Mouse (Mus musculus) adrenal gland, adult 2 months (tissue): ENCODE data around the gene Prokr2. TPM values are rescaled to one million over a fixed set of nuclear protein-coding genes. Genes with fewer than 3 reads are reported as not detected.

ENCODE experiments used
- DNase-seq: peaks from one replicate; pipeline ENCODE4 v3.0.0; 2021
- long read RNA-seq: library from polyadenylated mRNA; stranded (forward); transcript quantifications from one replicate; pipeline ENCODE4 v2.0.0, GENCODE M21; 2021
- polyA plus RNA-seq: library from polyadenylated mRNA; depleted of rRNA; stranded (reverse); fragments of >200 nt; gene quantifications from 2 replicates; pipeline ENCODE4 v1.2.3, GENCODE M21; 2012; rRNA removed
- total RNA-seq, 2 experiments: library from RNA; stranded (reverse); gene quantifications; 2 replicates each; pipeline ENCODE4 v1.2.3; 2021

Prokr2 gene
- under 1 TPM in 1 of 2 experiments, not detected in 1; 0.09 TPM for total RNA-seq
- not detected in 2 replicates for polyA plus RNA-seq
- long read RNA-seq, result 0 reads

DNA sequence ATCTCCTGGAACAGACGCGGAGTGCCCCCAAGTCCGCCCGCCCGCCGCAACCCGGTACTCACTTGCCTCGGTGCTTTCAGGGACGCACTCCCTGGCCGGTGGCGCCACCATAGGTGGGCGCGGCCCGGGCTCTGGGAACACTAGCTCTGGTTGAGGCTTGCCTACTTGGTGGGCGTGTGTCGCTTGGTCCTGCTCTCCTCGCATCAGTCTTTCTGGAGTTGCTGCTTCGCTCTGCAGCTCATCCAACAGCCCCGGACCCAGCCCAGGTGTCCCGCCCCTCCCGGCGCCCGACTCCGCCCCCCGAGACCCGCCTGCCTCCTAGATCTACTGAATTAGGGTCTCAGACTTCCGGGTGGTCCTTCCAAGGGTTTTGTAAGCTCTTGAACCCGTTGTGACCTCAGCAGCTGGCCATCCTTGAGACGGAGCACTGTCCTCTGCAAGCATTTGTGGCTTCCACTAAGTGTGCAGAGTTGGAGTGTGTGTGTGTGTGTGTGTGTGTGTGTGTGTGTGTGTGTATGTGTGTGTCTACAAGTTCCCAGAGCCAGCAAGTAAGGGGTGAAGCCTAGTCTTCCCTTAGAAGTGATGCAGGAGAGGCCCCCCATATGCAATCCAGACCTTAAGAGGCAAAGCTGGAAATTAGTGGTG, at the start of gene Prokr2:
Gene Prokr2 (minus strand): TSS at position 254 of the 645 bp plus-strand sequence.
- peak; percentile 3 for DNase-seq

DNA sequence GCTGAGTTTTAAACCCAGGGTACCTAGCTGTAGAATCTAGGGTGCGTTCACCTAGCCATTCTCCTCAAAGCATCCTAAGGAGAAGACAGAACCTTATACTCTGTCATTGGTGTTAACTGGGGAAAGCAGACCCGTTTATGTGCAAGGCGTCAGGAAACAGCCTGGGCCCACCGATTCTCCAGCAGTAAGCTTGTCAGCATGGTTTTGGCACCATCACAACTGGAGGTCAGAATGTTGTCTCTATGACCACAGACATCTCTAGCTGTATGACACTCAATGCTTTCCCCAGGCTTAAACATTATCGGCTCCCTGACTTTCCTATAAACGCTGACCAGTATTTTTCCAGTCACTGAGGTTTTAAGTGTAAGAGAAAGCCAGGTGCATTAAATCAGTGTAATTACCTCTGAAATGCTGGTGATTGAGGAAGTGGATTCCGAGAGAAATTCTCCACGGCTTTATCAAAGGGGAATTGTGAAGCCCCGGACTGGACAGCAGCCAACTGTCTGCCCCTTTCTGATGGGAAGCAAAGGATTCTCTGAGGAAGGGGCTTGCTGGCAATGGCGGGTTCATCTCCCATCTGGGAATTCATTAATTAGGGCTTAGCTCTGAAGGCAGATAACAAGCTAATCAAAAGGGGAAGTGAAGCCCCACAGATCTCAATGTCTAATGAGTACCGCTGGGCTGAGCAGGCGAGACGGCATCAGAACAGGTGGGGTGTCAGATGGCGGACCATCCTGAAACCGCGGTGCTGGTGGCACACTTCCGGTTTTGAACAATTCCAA, 42.1 kb upstream of the Prokr2 start:
- no peak for DNase-seq

DNA sequence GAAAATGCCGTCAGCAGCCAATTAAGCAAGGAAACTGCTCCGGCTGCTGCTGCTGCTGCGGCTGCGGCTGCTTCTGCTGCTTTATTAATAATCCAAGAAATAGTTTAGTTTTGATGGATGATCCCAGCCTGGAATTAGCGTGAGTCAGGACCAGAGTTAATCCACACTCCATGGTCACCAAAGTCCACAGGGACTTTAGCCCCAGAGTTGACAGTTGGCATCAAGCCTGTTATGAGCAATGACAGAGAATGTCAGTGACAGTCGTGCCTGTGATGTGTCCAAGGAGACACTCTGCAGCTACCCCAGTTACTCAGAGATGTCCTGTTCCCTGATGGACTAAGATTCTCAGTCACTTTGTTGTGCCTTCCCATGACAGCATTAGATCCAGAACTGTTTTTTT, 40.3 kb upstream of the Prokr2 start:
- DNase-seq, result peak; percentile 72

DNA sequence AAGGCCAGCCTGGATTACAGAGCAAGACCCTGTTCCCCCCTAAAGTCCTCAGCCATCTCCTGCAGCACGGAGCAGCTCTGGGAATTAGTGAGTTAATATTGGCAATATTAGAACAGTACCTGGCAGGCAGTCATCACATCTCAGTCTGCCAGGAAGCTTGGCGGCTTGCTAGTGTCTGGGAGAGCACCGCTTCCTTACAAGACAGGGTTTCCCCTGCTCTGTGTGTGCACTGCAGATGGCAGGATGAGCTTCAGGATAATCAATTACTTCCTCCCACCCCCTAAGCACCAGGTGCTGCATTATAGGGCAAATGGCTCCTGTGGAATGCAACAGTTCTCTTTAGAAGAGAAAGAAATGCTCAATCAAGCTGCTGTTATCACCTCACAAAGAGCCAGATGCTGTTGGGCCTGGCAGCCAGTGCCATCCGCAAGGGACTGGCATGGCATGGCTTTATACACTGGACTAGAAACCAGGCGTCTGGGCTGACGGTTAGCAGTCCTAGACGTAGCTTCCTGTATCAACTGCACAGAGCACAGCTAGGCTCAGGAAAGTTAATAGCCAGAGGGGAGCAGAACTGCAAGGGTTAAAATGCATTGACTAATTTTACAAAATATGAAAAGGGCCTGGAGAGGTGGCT, 38.3 kb upstream of the Prokr2 start:
- DNase-seq, result no peak

DNA sequence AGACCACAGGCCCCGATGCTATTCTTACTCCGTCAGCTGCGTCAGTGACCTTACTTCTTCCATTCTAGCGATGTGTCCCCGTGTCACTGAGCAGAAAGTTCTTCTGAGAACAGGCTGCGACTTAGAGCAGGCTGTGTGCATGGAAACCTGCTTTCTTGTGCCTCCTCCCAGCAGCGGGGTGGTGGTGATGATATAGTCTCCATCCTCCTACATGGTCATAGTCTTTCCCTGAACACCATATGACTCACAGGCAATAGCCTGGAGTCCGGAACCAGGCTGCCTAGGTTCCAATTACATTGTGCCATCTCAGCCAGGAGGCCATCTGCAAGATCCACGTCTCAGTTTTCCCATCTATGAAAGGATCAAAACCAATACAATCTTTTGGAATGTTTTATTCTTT, 37.6 kb upstream of the Prokr2 start:
- DNase-seq, result no peak

DNA sequence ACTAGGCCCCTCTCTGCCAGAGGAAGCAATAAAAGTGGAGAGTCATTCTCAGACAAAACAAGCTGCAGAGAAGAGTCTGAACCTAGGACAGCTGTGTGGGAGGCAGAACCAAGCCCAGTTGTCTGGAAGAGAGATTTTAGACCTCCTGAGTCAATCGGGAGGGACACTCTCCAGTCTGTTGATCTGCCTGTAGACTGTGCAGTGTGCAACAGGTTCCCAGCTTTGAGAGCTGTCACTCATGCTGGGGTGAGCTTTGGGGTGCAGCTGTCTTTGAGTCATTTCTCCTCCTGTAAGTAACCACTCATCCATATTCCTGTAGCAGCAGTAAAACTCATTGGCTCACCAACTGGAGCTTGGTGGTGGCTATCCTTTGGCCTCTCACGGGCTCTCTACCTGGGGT, 33.2 kb upstream of the Prokr2 start:
- DNase-seq, result no peak

DNA sequence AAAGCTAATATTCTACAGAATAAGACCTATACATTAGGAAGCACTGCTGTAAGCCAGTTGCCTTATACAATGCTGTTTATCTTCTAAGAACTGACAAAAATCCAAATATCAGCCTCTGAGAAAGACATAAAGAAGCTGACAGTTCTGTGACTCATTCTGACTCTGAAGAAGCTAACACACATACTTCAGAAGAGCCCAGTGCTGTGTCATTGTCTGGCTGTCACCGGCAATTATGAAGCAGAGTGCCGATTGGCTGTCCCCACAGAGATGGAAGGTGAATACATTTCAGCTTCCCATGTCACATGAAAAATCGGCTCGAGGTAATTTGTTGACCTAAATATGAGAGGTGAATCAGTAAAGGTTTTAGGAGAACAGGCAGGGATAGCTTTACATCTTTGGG, 24.9 kb upstream of the Prokr2 start:
- DNase-seq, result peak; percentile 11

DNA sequence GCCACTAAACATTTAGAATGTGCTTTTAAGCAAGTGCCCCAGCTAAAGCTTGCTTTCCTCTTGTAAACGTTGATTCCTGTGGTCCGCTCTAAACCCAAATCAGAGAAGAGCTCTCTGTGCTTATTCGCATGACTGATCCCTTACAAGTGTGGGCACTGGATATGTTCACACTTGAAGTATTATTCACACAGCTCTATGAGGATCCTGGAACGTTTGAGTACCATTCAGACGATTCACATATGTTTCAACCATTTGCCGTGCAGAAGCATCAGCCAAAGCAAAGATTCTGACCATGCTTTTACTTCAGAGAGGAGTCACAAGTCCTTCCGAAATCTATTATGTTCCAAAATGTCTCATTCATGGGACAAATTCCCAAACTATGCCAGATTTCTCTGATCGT, 12.9 kb upstream of the Prokr2 start:
- no peak for DNase-seq

DNA sequence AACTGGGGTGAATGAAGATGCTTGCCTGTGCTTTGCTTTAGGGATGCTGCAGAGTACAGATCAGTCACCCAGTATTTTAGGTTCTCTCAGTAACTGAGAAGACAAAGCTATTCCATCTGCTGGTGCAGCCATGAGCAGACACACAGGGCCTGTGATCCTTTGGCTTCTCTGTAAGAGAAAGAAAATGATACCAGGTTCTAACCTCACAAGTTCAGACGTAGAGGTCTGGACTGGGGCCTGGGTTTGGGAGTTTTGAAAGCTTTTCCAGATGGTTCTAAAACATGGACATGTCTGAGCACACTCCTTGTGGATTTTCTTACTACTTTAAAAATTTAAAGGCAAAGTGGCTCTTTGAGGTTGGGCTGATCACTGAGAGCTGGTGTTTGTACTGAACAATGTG, 10.5 kb upstream of the Prokr2 start:
- no peak for DNase-seq

DNA sequence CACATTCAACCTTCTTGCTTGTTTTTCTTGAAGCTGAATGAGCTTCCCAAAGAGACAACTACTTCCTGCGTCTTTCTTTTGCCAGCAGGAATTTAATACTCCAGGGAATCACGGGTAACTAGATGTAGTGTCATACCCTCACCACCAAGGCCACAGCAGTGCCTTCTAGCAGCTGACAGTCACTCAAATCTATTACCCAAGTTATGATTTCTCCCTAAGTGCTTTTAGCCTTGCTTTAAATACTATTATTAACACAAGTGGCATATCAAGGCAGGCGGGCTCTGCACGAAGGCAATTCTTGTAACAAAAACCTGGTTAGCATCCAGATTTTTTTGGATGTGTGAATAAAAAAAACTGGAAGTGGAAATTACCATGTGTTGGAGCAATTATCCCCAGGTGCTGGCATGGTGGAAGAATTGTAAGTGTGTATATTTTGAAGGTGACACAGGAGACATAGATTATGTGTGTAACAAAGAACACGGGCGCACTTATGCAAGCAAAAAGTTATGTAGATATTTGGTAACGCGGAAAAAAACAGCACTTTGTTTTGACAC, 5.4 kb upstream of the Prokr2 start:
- DNase-seq, result no peak

DNA sequence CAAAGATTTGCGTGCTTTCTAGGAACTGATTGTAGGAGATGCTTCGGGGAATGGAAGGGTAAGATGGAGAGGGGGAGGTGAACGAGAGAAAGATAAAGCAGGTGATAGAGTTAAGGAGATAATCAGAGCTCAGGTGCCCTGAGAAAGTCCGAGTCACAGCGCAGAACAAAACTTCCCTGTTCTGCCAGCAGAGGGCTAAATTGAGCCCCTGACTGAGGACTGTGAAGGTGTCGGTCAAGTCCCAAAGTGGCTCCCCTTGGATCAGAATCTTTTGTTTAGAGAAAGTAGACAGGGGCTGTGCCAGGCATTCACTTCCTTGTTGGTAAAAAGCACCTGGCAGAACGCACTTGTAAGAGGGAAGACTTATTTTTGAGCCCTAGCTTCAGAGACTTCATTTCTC, 4.3 kb upstream of the Prokr2 start:
- DNase-seq, result peak; percentile 34

DNA sequence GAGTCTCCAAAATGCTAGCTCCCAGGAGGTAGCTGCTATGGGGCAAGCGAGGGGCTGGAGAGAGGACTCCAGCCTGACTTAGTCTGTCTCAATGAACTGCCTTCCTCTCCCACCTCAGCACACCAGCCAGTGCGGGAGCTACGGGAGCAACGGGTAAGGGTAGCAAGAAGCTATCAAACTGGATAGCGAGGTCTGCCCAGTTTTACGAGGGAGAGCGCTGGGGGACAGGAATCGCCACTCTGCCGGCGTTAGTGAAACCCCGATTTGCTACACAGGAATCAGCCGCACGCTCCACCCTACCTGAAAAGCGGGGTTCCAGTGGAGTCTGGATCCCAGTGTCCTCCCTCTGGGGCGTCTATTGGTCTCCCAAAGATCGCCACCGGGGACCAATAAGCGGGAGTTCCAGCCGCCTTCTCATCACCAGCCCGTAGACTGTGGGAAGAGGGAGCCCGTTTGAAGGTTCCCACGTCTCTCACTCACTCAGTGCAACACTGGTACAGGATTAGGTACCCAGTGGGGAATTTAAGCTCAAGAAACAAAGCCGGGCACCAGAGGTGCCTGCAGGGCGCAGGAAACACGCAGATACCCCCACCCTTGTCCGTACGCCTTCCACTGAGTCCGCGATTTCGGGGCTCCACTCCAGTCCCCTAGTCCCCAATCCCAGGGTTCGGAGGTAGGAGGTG, 595 bp downstream of the Prokr2 start:
- peak; percentile 6 for DNase-seq

DNA sequence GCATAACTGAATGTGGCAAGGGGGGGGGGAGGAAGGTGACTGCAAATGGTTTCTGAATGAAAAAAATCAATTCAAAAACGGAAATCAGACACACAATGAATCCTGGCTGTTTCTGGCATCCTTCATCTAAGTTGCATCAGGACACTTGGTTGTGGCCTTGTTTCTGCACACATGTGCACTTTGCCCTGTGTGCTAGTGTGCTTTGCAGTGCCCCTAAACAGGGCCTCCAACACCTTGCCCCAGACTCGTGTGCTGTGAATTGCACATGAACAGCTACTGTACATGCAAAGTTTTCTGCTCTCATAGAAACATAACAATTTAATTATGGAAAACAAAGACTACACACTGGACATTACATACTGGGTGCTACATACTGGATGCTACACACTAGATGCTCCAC, 2.9 kb downstream of the Prokr2 start:
- no peak for DNase-seq

DNA sequence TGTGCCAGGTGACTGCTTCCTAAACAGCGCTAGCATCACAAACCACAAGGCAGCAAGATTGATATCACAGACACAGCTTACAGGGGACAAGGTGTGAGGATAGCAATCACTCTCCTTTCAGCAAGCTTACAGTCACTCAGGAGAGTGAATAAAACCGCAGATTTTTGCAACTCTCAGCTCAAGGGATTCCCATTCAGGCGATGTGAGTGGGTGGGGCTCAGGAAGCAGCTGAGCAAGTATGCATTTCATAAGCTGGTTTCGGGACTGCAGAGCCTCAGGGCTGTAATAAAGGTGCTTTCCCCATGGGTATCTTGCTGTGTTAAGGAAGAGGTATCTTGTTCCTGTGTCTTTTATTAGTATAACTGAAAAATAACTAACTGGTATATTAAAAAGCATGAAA, 5.6 kb downstream of the Prokr2 start:
- no peak for DNase-seq

DNA sequence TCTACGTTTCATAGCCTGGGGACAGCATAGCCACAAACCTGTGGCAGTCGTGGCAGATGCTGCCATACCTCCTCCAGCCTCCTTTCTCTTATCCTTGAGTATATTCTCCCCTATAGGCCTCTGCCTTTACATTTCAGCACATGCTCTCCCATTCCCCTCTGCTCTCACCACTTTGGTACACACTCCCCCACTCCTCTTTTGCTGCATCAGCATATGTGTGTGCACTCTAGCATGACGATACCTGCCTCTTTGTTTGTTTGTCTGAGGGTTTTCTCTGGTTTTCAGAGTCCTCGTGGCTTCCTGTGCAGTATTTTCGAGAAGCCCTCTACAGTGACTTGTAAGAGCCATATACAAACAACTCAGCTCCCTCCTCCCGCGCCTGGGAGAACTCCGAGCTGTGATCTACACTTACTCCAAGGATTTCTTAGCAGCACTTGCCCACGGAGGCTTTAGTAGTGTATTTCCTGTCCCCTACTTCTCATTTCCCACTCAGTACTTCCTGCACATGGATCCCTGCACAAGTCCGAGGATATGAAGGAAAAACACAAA, 6.6 kb downstream of the Prokr2 start:
- DNase-seq, result no peak

DNA sequence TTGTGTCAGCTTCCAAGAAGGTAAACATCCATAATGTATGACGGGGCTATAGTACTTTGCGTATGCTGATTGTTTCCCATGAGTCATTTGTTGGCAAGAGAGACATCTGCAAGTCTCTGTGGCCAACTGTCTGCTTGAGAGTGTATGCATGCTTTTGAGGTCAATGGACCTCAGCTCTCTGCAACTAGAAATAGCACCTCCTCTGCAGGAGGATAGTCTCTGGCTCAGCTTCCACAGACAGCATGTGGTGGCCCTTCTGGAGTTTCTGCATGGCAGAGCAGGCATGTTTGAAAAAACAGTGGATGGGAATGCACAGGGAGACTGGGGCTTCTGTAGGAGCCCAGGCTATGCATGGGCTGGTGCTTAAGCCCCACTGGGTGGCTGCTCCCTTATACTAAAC, 7.8 kb downstream of the Prokr2 start:
- DNase-seq, result no peak

DNA sequence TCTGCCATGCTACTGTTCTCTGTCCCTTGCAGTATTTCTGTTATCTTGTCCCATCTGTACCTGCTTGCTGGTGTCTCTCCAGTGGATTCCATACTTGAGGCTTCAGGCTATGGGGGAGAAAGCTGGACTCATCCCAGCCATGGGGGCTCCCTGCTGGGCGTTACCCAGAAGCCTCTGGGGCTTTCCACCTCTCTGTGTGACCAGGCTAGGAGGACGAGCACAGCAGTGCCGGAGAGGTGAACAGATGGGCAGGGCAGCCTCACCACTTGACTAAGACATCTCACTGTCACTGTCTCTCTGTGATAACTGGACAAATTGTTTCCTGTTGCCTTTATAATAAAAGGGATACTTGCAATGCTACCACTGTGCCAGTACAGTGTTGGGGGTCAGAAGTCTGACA, 9.5 kb downstream of the Prokr2 start:
- no peak for DNase-seq

DNA sequence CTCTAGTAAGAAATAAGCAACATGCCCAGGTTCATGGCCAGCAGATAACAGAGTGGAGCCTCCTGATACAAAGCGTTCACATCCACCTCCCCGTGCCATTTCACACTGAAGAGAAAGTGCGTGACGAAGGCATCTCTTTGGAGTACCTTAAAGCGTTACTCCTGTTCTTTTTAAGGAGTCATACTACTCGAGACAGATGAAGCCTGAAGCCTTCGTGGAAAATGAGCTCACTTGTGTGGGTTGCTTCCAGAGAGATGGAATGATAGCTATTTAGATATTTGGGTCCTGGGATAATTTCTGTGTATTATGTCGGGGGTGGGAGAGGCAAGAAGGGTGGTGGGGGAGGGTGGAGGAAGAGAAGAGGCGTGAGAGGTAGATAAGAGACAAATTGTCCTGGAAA, 10.1 kb downstream of the Prokr2 start:
- no peak for DNase-seq

DNA sequence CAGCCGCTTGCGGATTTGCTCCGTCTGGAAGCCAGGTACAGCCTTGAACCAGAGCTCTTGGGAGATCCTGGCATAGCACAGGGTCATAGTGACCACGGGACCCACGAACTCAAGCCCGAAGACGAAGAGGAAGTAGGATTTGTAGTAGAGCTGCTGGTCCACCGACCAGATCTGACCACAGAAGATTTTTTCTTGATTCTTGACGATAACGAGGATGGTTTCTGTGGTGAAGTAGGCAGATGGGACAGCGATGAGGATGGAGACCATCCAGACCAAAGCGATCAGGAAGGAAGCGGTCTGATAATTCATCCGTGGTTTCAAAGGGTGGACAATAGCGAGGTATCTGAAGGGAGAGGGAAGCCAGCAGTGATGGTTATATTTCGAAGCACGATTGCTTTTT, 11.5 kb downstream of the Prokr2 start:
- DNase-seq, result no peak

DNA sequence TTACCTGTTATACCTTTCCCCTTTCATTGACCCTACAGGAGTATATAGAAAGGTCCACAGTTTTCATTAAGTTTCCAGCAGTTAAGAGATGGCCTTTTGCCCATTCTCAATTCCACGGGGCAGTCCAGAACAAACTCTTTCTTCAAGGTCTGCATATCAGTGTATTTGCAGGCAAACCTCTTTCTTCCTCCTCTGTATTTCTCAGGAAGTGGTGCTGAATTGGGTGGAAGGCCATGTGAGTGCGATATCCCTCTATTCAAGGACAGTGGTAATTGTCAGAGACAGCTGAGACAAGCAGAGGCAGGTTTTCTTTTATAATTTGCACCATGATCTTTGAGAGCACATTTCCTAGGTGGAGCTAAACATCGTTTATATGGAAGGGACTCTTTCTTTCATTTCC, 16.8 kb downstream of the Prokr2 start:
- no peak for DNase-seq

DNA sequence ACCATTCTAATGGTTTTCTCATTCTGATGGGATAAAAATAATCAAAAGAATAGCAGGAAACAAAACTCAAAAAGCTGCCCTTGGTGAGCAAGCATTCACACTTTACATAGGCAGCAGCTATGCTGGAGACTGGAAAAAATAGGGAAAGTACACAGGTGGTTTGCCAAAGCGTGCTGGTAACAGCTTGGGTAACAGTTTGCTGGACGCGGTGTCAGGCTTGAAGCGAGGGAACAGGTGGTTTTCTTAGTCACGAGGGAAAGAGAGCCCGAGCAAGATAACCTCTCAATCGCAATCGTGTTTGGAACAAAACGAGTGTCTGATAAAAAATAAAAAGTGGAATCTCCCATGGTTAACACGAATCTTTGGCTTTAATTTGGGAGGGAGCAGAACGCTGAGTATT, 41.4 kb downstream of the Prokr2 start:
- no peak for DNase-seq

DNA sequence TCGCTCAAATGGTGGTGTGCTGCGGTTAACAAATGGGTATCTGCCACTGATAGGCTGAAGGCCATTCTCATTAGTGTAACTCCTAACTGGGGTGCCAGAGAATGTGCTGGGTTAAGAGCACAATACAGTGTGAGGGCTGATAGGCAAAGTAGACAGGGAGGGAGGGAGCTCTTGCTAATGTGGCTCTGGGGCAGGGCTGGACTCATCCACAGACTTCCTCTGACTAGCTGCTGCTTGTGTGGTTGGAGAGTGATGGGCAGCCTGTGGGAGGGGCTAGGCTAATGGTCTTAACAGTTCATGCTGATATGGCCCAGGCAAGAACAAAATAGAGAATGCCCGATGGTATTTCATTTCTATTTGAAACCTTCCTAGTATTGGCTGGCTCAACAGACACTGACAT, 44.0 kb downstream of the Prokr2 start:
- DNase-seq, result no peak
